In the genomic region with DNA sequence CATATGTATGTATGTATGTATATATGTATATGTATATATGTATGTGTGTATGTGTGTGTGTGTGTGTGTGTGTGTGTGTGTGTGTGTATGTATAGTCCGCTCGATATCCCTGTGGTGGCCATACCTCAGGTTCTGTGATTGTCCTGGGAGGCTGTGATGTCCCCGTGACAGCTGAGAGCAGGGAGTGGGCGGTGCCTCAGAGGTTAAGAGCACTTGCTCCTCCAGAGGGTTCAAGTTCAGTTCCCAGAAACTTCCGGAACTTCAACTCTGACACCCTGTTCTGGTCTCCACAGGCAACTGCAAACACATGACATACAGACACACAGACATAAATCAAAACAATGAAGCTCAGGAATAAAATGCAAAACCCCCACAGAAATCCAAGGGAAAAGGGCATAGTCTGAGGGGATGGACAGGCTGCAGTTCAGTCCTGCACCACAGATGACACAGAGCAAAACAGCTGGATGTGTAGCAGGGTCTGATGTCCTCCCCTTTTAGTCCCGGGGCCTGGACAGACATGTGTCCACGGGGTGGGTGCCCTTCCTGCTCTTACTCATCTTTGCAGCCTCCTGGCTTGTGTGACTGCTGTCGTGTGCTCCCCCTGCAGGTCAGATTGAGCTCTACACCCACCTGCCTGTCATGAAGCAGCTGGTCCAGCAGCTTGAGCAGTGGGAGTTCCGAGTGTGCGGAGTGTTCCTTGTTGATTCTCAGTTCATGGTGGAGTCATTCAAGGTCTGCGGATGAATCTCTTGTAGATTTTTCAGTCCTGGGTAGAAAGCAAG, we compare ENCODE assay signal across 8 mouse cellular contexts. TPM values are rescaled to one million over a fixed set of nuclear protein-coding genes. Genes with fewer than 3 reads are reported as not detected.
DNase-seq lines count a peak whose midpoint lies in the region; ATAC-seq lines count a peak whose summit lies in the region.

No protein-coding gene starts in this region.

- no peaks in the 10 kb centered on the region for H3K27me3 ChIP-seq in embryonic facial prominence, embryonic 12.5 days
- no peaks in the 10 kb centered on the region for H3K27me3 ChIP-seq in heart, embryonic 16.5 days (ENCODE audit: control insufficient read depth, insufficient read depth, low read length)
- H3K27me3 ChIP-seq in liver, embryonic 15.5 days: no peaks in the 10 kb centered on the region

- peak; percentile 91 for DNase-seq in CD4-positive, CD25-positive, alpha-beta regulatory T cell, adult 2 months (ENCODE audit: low read depth, low spot score)
- DNase-seq in adrenal gland, postnatal 14 days: peak; percentile 85
- peak; percentile 81 for DNase-seq in kidney, postnatal 25 days
- peak; percentile 66 for DNase-seq in neural tube, embryonic 10.5 days (ENCODE audit: extremely low spot score, low spot score)
- DNase-seq in telencephalon, adult 2 months (ENCODE audit: low read depth, low spot score): peak; percentile 72

- ATAC-seq in embryonic facial prominence, embryonic 12.5 days (ENCODE audit: insufficient number of reproducible peaks, insufficient read depth, low FRiP score, low TSS enrichment): peak; percentile 56; the same call in 1 of the 2 replicates
- peak; percentile 63; the same call in 1 of the 2 replicates for ATAC-seq in heart, embryonic 16.5 days (replicated peaks; ENCODE audit: extremely low read depth, insufficient read depth, low FRiP score)
- peak; percentile 25; the same call in 1 of the 2 replicates for ATAC-seq in liver, embryonic 15.5 days (ENCODE audit: insufficient read depth)

- H3K9ac ChIP-seq in embryonic facial prominence, embryonic 12.5 days: no peak overlapping the region
- no peak overlapping the region for H3K9ac ChIP-seq in heart, embryonic 16.5 days (ENCODE audit: low read length)
- H3K9ac ChIP-seq in liver, embryonic 15.5 days: no peak overlapping the region

- H3K36me3 ChIP-seq in embryonic facial prominence, embryonic 12.5 days: peaks cover 46% of the 10 kb centered on the region
- peaks cover 17% of the 10 kb centered on the region for H3K36me3 ChIP-seq in heart, embryonic 16.5 days (ENCODE audit: control insufficient read depth, insufficient read depth)
- peaks cover 56% of the 10 kb centered on the region for H3K36me3 ChIP-seq in liver, embryonic 15.5 days (replicated peaks)

- H3K27ac ChIP-seq in embryonic facial prominence, embryonic 12.5 days: no peak overlapping the region
- no peak overlapping the region for H3K27ac ChIP-seq in heart, embryonic 16.5 days (ENCODE audit: low read length)
- H3K27ac ChIP-seq in liver, embryonic 15.5 days (replicated peaks): no peak overlapping the region

- H3K4me2 ChIP-seq in embryonic facial prominence, embryonic 12.5 days (replicated peaks): no peak overlapping the region
- no peak overlapping the region for H3K4me2 ChIP-seq in heart, embryonic 16.5 days (ENCODE audit: low read depth, low read length)
- H3K4me2 ChIP-seq in liver, embryonic 15.5 days: no peak overlapping the region

- 63% methylated on average over 11 of the region's 11 CpGs for WGBS in embryonic facial prominence, embryonic 12.5 days
- WGBS in heart, embryonic 16.5 days: 53% methylated on average over 11 of the region's 11 CpGs
- WGBS in liver, embryonic 15.5 days (ENCODE audit: insufficient replicate concordance): 46% methylated on average over 11 of the region's 11 CpGs

- no peaks in the 10 kb centered on the region for H3K4me1 ChIP-seq in embryonic facial prominence, embryonic 12.5 days
- no peaks in the 10 kb centered on the region for H3K4me1 ChIP-seq in heart, embryonic 16.5 days (ENCODE audit: control insufficient read depth, insufficient read depth, low read length)
- H3K4me1 ChIP-seq in liver, embryonic 15.5 days (replicated peaks): 0 out of 2 replicates have a peak, but pooled peaks cover 4% of the 10 kb centered on the region

- H3K9me3 ChIP-seq in embryonic facial prominence, embryonic 12.5 days: no peaks in the 10 kb centered on the region
- no peaks in the 10 kb centered on the region for H3K9me3 ChIP-seq in heart, embryonic 16.5 days (replicated peaks; ENCODE audit: control insufficient read depth, low read length)
- H3K9me3 ChIP-seq in liver, embryonic 15.5 days (replicated peaks): no peaks in the 10 kb centered on the region

- H3K4me3 ChIP-seq in embryonic facial prominence, embryonic 12.5 days: no peak overlapping the region
- H3K4me3 ChIP-seq in heart, embryonic 16.5 days (ENCODE audit: low read length): no peak overlapping the region
- H3K4me3 ChIP-seq in liver, embryonic 15.5 days (replicated peaks): no peak overlapping the region

RNA-seq across cellular contexts. Expression of a gene that starts 7.4 kb away (rescaled TPM):
- total RNA-seq in adrenal gland, postnatal 14 days (2021): 29.7 and 34.7 TPM in 2 replicates
- polyA plus RNA-seq in embryonic facial prominence, embryonic 12.5 days (2016; fragmentation: Nextera tagmentation; extraction: Ambion mirVana): 90.5 and 99.6 TPM in 2 replicates
- 50.7 and 51.7 TPM in 2 replicates for polyA plus RNA-seq in heart, embryonic 16.5 days (2015; fragmentation: Nextera tagmentation; extraction: Ambion mirVana)
- 16.9 and 19.1 TPM in 2 replicates for polyA plus RNA-seq in liver, embryonic 15.5 days (2015; fragmentation: Nextera tagmentation; extraction: Ambion mirVana)

RNA-seq across cellular contexts. Expression of a gene that starts 7.9 kb away (rescaled TPM):
- total RNA-seq in adrenal gland, postnatal 14 days (2021): 34.9 and 36.4 TPM in 2 replicates
- 70.0 and 77.7 TPM in 2 replicates for polyA plus RNA-seq in embryonic facial prominence, embryonic 12.5 days (2016; fragmentation: Nextera tagmentation; extraction: Ambion mirVana)
- polyA plus RNA-seq in heart, embryonic 16.5 days (2015; fragmentation: Nextera tagmentation; extraction: Ambion mirVana): 51.3 and 68.6 TPM in 2 replicates
- polyA plus RNA-seq in liver, embryonic 15.5 days (2015; fragmentation: Nextera tagmentation; extraction: Ambion mirVana): 48.7 and 53.5 TPM in 2 replicates

RNA-seq across cellular contexts. Expression of a gene that starts 12.1 kb away (rescaled TPM):
- 240 and 253 TPM in 2 replicates for total RNA-seq in adrenal gland, postnatal 14 days (2021)
- 75.8 and 88.9 TPM in 2 replicates for polyA plus RNA-seq in embryonic facial prominence, embryonic 12.5 days (2016; fragmentation: Nextera tagmentation; extraction: Ambion mirVana)
- 97.0 and 118 TPM in 2 replicates for polyA plus RNA-seq in heart, embryonic 16.5 days (2015; fragmentation: Nextera tagmentation; extraction: Ambion mirVana)
- 80.7 and 105 TPM in 2 replicates for polyA plus RNA-seq in liver, embryonic 15.5 days (2015; fragmentation: Nextera tagmentation; extraction: Ambion mirVana)

RNA-seq across cellular contexts. Expression of a gene that starts 25.4 kb away (rescaled TPM):
- 127 TPM in 2 replicates for total RNA-seq in adrenal gland, postnatal 14 days (2021)
- polyA plus RNA-seq in embryonic facial prominence, embryonic 12.5 days (2016; fragmentation: Nextera tagmentation; extraction: Ambion mirVana): 178 and 183 TPM in 2 replicates
- polyA plus RNA-seq in heart, embryonic 16.5 days (2015; fragmentation: Nextera tagmentation; extraction: Ambion mirVana): 198 and 200 TPM in 2 replicates
- 87.8 and 103 TPM in 2 replicates for polyA plus RNA-seq in liver, embryonic 15.5 days (2015; fragmentation: Nextera tagmentation; extraction: Ambion mirVana)

RNA-seq across cellular contexts. Expression of a gene that starts 25.5 kb away (rescaled TPM):
- 3.2 and 4.0 TPM in 2 replicates for total RNA-seq in adrenal gland, postnatal 14 days (2021)
- polyA plus RNA-seq in embryonic facial prominence, embryonic 12.5 days (2016; fragmentation: Nextera tagmentation; extraction: Ambion mirVana): 17.1 and 18.7 TPM in 2 replicates
- polyA plus RNA-seq in heart, embryonic 16.5 days (2015; fragmentation: Nextera tagmentation; extraction: Ambion mirVana): 8.1 and 11.0 TPM in 2 replicates
- 2.6 and 3.0 TPM in 2 replicates for polyA plus RNA-seq in liver, embryonic 15.5 days (2015; fragmentation: Nextera tagmentation; extraction: Ambion mirVana)
